Mouse (Mus musculus) ES-E14 (cell line): Measurements from ENCODE around the gene Fndc3b. TPM values are rescaled to one million over a fixed set of nuclear protein-coding genes. Genes with fewer than 3 reads are reported as not detected.
A peak's percentile ranks its signal among the peaks of the same experiment; 100 is the strongest.

Source experiments
- DNase-seq: peaks from one replicate; pipeline ENCODE4 v3.0.0-alpha.2; 2013; ENCODE audit warnings: low read depth, low spot score
- H3K27ac ChIP-seq: 2 replicates; pipeline ENCODE4 v1.5.1; 2012; ENCODE audit warnings: low read depth, mild to moderate bottlenecking, low read length, moderate library complexity, mixed read lengths; ENCODE audit not compliant: poor library complexity, insufficient read depth, severe bottlenecking
- H3K36me3 ChIP-seq: 2 replicates; pipeline ENCODE4 v1.6.1; 2012; ENCODE audit warnings: mild to moderate bottlenecking, low read length, moderate library complexity, mixed read lengths; ENCODE audit not compliant: control insufficient read depth, poor library complexity, insufficient read depth, severe bottlenecking
- H3K4me1 ChIP-seq, 2 experiments: fragments of 150-350 bp in 1 of 2; sonication (generic) in 1 of 2; 2 replicates each; pipeline ENCODE4 v1.6.1; 2012; ENCODE audit warnings: low read length in 2 of 2, mild to moderate bottlenecking in 1 of 2, mixed read lengths in 1 of 2; ENCODE audit not compliant: control insufficient read depth in 2 of 2, insufficient read depth in 2 of 2, poor library complexity in 1 of 2
- H3K4me3 ChIP-seq, 2 experiments: fragments of 150-350 bp in 1 of 2; sonication (generic) in 1 of 2; 2 replicates each; pipeline ENCODE4 v1.5.1; 2012; ENCODE audit warnings: low read length in 2 of 2, low read depth in 1 of 2, mild to moderate bottlenecking in 1 of 2, mixed read lengths in 1 of 2; ENCODE audit not compliant: insufficient read depth in 1 of 2, poor library complexity in 1 of 2, severe bottlenecking in 1 of 2
- H3K9ac ChIP-seq: 2 replicates; pipeline ENCODE4 v1.6.1; 2012; ENCODE audit warnings: low read depth, mild to moderate bottlenecking, low read length, mixed read lengths; ENCODE audit not compliant: poor library complexity, insufficient read depth, severe bottlenecking
- H3K9me3 ChIP-seq: fragments of 150-350 bp; sonication (generic); 2 replicates; pipeline ENCODE4 v1.6.1; 2012; ENCODE audit warnings: low read depth, mild to moderate bottlenecking, low read length; ENCODE audit not compliant: control insufficient read depth, insufficient read depth
- CHD2 ChIP-seq: IDR thresholded peaks from 2 replicates; pipeline ENCODE4 v1.6.1; 2014; ENCODE audit warnings: mild to moderate bottlenecking, low read depth, low read length, inconsistent platforms
- HCFC1 ChIP-seq: IDR thresholded peaks from 2 replicates; pipeline ENCODE4 v1.6.1; 2012; ENCODE audit warnings: low read length, inconsistent platforms, borderline replicate concordance; ENCODE audit not compliant: insufficient read depth
- MAFK ChIP-seq: IDR thresholded peaks from 2 replicates; pipeline ENCODE4 v1.6.1; 2014; ENCODE audit warnings: mild to moderate bottlenecking, low read depth, low read length, inconsistent platforms; ENCODE audit not compliant: insufficient read depth
- ZC3H11A ChIP-seq: IDR thresholded peaks from 2 replicates; pipeline ENCODE4 v1.6.1; 2012; ENCODE audit warnings: low read depth, mild to moderate bottlenecking, inconsistent platforms, low read length, borderline replicate concordance
- ZNF384 ChIP-seq: IDR thresholded peaks from 2 replicates; pipeline ENCODE4 v1.6.1; 2012; ENCODE audit warnings: low read depth, low read length, inconsistent platforms
- in situ Hi-C, 2 experiments: fragments of 600-800 bp; cut with MboI; formaldehyde crosslinking; loops; one replicate each; pipeline ENCODE4 v1.15.1; 2025; ENCODE audit warnings: low sequenced_read_pairs in 2 of 2, inconsistent platforms in 1 of 2; ENCODE audit not compliant: unreplicated experiment in 2 of 2
- total RNA-seq: library from RNA; depleted of rRNA; stranded (reverse); fragments of 300-350 nt; gene quantifications from 2 replicates; pipeline ENCODE4 v1.2.3, GENCODE M21; 2012

Fndc3b gene
- total RNA-seq, 1 experiment: 16.6 TPM

DNA sequence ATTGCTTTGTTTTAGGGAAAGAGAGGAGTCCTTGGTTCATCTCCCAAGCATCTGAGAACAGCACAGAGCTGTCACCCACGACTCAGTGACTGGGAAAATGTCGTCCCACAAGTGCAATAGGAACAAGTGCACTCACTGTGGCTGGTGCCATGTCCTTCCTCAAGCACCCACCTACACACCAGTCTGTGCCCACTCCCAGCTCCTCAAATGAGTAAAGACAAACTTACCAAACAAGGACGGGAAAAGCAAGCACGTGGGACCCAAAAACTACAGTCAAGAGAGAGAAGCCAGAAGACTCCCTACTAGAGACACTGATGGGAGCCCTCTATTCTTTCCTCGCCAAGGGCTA lies 14.7 kb downstream of the Fndc3b start:
- H3K27ac ChIP-seq: no peak overlapping the region
- TF ChIP-seq ZNF384 (no peak), CHD2 (no peak), MAFK (no peak), HCFC1 (no peak), ZC3H11A (no peak)
- no peak overlapping the region for H3K4me3 ChIP-seq
- no peaks in the 10 kb centered on the region for H3K9me3 ChIP-seq
- no peaks in the 10 kb centered on the region for H3K36me3 ChIP-seq
- H3K4me1 ChIP-seq: peaks cover 4 to 14% of the 10 kb centered on the region in 2 experiments; a peak in 2 of 4 replicates
- DNase-seq: no peak
- in situ Hi-C loops: no loop called here
- no peak overlapping the region for H3K9ac ChIP-seq

DNA sequence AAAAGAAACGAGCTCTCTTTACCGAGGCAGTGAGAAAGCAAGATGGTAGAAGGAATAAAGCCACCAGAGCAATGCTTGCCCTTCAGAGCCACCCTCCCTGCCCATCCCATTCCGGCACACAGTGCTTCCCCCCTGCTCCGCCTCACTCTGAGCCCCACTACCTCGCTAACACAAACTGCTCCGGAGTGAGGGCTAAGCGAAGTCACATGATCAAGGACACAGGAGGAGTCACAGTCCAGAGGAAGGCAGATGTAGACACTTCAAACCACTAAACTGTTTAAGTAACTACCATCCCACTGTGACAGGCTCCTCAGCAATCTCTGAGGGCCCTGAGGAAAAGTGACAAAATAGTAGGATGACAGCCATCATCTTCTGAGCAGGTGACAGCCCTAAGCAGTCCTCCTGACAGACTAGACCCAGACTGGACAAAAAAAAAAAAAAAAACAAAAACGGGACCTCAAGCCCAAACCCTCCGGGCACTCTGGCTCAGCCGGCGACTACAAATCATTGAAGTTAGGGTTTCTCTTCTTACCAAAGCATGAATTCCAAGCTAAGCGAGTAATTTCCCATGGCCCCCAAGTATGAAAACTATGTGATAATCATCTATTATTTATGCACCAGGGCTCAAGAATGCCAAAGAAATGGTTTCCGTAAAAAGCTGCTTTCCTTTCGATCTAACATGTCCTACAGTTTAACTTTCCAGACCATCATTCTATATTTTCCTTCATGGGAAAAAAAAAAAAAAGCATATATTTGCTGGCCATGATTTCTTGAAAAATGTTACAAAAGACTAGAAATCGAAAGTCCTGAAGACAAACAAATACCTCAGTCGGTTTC lies 15.3 kb downstream of the Fndc3b start:
- no peak for TF ChIP-seq HCFC1
- no peak for TF ChIP-seq MAFK
- TF ChIP-seq ZNF384: 0 out of 2 replicates have a peak, but pooled peaks have one; percentile 15
- no peak for TF ChIP-seq ZC3H11A

DNA sequence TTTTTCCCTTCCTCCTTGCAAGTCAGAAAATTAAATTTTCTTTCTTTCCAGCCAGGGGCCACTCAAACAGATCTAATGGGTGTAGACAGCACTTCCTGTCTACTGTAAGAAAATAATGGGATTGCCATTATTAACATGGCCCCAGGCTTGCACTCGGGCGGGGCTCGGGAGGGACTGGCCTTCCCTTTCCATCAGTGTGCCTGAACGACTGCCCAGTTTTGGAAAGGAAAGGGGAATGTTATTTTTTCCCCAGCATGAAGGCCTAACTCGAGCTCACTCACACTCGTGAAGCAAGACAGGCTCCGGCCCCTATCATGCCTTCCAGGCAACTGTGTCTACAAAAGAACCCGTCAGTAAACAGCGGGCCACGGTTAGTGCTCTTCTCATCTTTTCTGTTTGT lies 16.5 kb downstream of the Fndc3b start:
- TF ChIP-seq MAFK (no peak), CHD2 (no peak), HCFC1 (no peak), ZC3H11A (no peak), ZNF384 (no peak)
- no peak overlapping the region for H3K4me3 ChIP-seq
- no peaks in the 10 kb centered on the region for H3K36me3 ChIP-seq
- in situ Hi-C loops: no loop called here
- DNase-seq: no peak
- no peak overlapping the region for H3K27ac ChIP-seq
- no peaks in the 10 kb centered on the region for H3K9me3 ChIP-seq
- no peak overlapping the region for H3K9ac ChIP-seq
- peaks cover 4 to 20% of the 10 kb centered on the region in 2 experiments; a peak in 2 of 4 replicates for H3K4me1 ChIP-seq

More for the DNA sequence above, 15.3 kb downstream of the Fndc3b start:
- Histone ChIP-seq H3K4me3 (no peak overlapping the region), H3K9ac (no peak overlapping the region), H3K36me3 (no peaks in the 10 kb centered on the region), H3K4me1 (peaks cover 4 to 14% of the 10 kb centered on the region in 2 experiments; a peak in 2 of 4 replicates), H3K9me3 (no peaks in the 10 kb centered on the region), H3K27ac (no peak overlapping the region)
- in situ Hi-C loops: no loop called here
- DNase-seq: no peak

DNA sequence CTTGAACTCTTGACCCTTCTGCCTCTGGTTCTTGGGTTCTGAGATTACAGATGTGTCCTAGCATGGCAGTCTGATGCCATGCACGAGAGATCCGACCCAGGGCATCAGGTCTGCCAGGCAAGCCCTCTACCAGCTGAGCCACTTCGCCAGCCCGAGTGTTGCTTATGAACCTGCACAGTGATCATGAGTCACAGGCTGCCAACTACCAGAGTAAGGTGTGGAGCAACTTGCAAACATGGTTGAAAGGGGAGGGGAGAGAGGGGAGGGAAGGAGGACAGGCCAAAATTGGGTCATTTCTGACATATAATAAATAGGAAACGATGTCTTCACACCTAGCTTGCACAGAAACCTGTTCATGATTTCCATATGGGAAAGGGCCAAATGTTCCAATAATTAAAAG lies 17.0 kb downstream of the Fndc3b start:
- H3K9me3 ChIP-seq: no peaks in the 10 kb centered on the region
- peaks cover 4 to 20% of the 10 kb centered on the region in 2 experiments; a peak in 2 of 4 replicates for H3K4me1 ChIP-seq
- no peaks in the 10 kb centered on the region for H3K36me3 ChIP-seq
- TF ChIP-seq ZC3H11A (no peak), HCFC1 (no peak), CHD2 (no peak), MAFK (no peak), ZNF384 (no peak)
- H3K4me3 ChIP-seq: no peak overlapping the region
- no peak for DNase-seq
- H3K9ac ChIP-seq: no peak overlapping the region
- no peak overlapping the region for H3K27ac ChIP-seq
- in situ Hi-C loops: no loop called here
